Mouse (Mus musculus): ENCODE measurements around the gene Eif4a2.

The Eif4a2 gene

GRCm38 (mm10) chr16:23136406-23136970 lies 29.2 kb downstream of the Eif4a2 start:
- DNase-seq (ENCODE audit: low read depth, low spot score): peak; percentile 23

GRCm38 (mm10) chr16:23140911-23141310 lies 33.7 kb downstream of the Eif4a2 start:
- no peak for DNase-seq (ENCODE audit: low read depth, low spot score)

GRCm38 (mm10) chr16:23144326-23144725 lies 37.1 kb downstream of the Eif4a2 start:
- DNase-seq (ENCODE audit: low read depth, low spot score): no peak

GRCm38 (mm10) chr16:23145211-23145610 lies 38.0 kb downstream of the Eif4a2 start:
- DNase-seq (ENCODE audit: low read depth, low spot score): no peak

- no peak for DNase-seq (ENCODE audit: low read depth, low spot score)
These were observed 39.0 kb downstream of the Eif4a2 start, which contains the start of gene Adipoq for GRCm38 (mm10) chr16:23146280-23146679. TSS of gene Adipoq (plus strand) at chr16:23146536.

GRCm38 (mm10) chr16:23148936-23149335 lies 41.7 kb downstream of the Eif4a2 start:
- DNase-seq (ENCODE audit: low read depth, low spot score): no peak

GRCm38 (mm10) chr16:23149396-23149795 lies 42.2 kb downstream of the Eif4a2 start:
- no peak for DNase-seq (ENCODE audit: low read depth, low spot score)

- DNase-seq (ENCODE audit: low read depth, low spot score): peak; percentile 80
These were observed 44.2 kb downstream of the Eif4a2 start for GRCm38 (mm10) chr16:23151423-23151822.

GRCm38 (mm10) chr16:23154261-23154660 lies 47.0 kb downstream of the Eif4a2 start:
- DNase-seq (ENCODE audit: low read depth, low spot score): no peak

- no peak for DNase-seq (ENCODE audit: low read depth, low spot score)
These were observed 49.8 kb downstream of the Eif4a2 start for GRCm38 (mm10) chr16:23157013-23157412.

GRCm38 (mm10) chr16:23158292-23158691 lies 51.0 kb downstream of the Eif4a2 start:
- no peak for DNase-seq (ENCODE audit: low read depth, low spot score)

GRCm38 (mm10) chr16:23158957-23159356 lies 51.7 kb downstream of the Eif4a2 start:
- DNase-seq (ENCODE audit: low read depth, low spot score): no peak

- no peak for DNase-seq (ENCODE audit: low read depth, low spot score)
These were observed 52.5 kb downstream of the Eif4a2 start for GRCm38 (mm10) chr16:23159749-23160148.

GRCm38 (mm10) chr16:23162116-23162515 lies 54.9 kb downstream of the Eif4a2 start:
- DNase-seq (ENCODE audit: low read depth, low spot score): no peak
